10 mouse cellular contexts compared by ENCODE assay signal in genomic region chr6:52233546-52234427, GRCm38 (mm10). TPM values are rescaled to one million over a fixed set of nuclear protein-coding genes. Genes with fewer than 3 reads are reported as not detected.
DNase-seq lines count a peak whose midpoint lies in the region; ATAC-seq and TF ChIP-seq lines count a peak whose summit lies in the region.
"Had no signal": no experiment of that assay in that cellular context is flagged by ENCODE, and none has a peak within 500 bp of the region (broad histone marks: within the 10 kb centered on the region; RNA-seq: fewer than 3 reads in every experiment).

No protein-coding gene starts in this region.

- no peaks in the 10 kb centered on the region for H3K36me3 ChIP-seq in midbrain, postnatal 0 days (ENCODE audit: insufficient read depth, low read length)
- no peaks in the 10 kb centered on the region for H3K36me3 ChIP-seq in midbrain, embryonic 10.5 days
- no peaks in the 10 kb centered on the region for H3K36me3 ChIP-seq in stomach, embryonic 16.5 days (ENCODE audit: control insufficient read depth, insufficient read depth, low read length)
- H3K36me3 ChIP-seq: liver, embryonic 15.5 days had no signal

- TF ChIP-seq CTCF in midbrain, postnatal 0 days (IDR thresholded peaks at IDR 0.05) = no peak

- no peak for DNase-seq in midbrain, postnatal 0 days (ENCODE audit: low spot score)
- DNase-seq in midbrain, embryonic 10.5 days (ENCODE audit: low spot score) = no peak
- peak; percentile 80 for DNase-seq in gastrocnemius, adult 18-20 months (ENCODE audit: low spot score)
- DNase-seq in kidney, postnatal 14 days = peak; percentile 94
- DNase-seq in adrenal gland, postnatal 36 days = no peak
- no peak for DNase-seq in frontal cortex, postnatal 10 days (ENCODE audit: low spot score in 2 of 2)
- no peak for DNase-seq in cerebellum, postnatal 10 days
- DNase-seq: forebrain, postnatal 0 days had no signal

- no peak overlapping the region for H3K4me2 ChIP-seq in midbrain, postnatal 0 days (ENCODE audit: low read depth, low read length, poor library complexity, severe bottlenecking)
- 0 out of 2 replicates have a peak overlapping the region, but pooled peaks have one; percentile 4 for H3K4me2 ChIP-seq in stomach, embryonic 16.5 days (ENCODE audit: low read depth, low read length)
- H3K4me2 ChIP-seq: liver, embryonic 15.5 days had no signal

- H3K9me3 ChIP-seq in midbrain, postnatal 0 days (ENCODE audit: low read length) = no peaks in the 10 kb centered on the region
- no peaks in the 10 kb centered on the region for H3K9me3 ChIP-seq in midbrain, embryonic 10.5 days (replicated peaks)
- H3K9me3 ChIP-seq in stomach, embryonic 16.5 days (replicated peaks; ENCODE audit: control insufficient read depth, low read length) = no peaks in the 10 kb centered on the region
- H3K9me3 ChIP-seq: liver, embryonic 15.5 days had no signal

- no peaks in the 10 kb centered on the region for H3K4me1 ChIP-seq in midbrain, postnatal 0 days (ENCODE audit: insufficient read depth, low read length)
- peaks cover 7% of the 10 kb centered on the region; the same call in 1 of the 2 replicates for H3K4me1 ChIP-seq in midbrain, embryonic 10.5 days
- peaks cover 4% of the 10 kb centered on the region; the same call in 1 of the 2 replicates for H3K4me1 ChIP-seq in stomach, embryonic 16.5 days (ENCODE audit: control insufficient read depth, insufficient read depth, low read length)
- H3K4me1 ChIP-seq: liver, embryonic 15.5 days had no signal

- peaks cover 94% of the 10 kb centered on the region for H3K27me3 ChIP-seq in midbrain, postnatal 0 days (ENCODE audit: insufficient read depth, low read length)
- peaks cover 100% of the 10 kb centered on the region for H3K27me3 ChIP-seq in midbrain, embryonic 10.5 days (ENCODE audit: low read depth, poor library complexity, severe bottlenecking)
- peaks cover 88% of the 10 kb centered on the region for H3K27me3 ChIP-seq in stomach, embryonic 16.5 days (ENCODE audit: control insufficient read depth, insufficient read depth, low read length)

- 0 out of 2 replicates have a peak, but pooled peaks have one; percentile 23 for ATAC-seq in midbrain, postnatal 0 days (ENCODE audit: low FRiP score)
- peak; percentile 48 for ATAC-seq in stomach, embryonic 16.5 days (ENCODE audit: insufficient read depth, low FRiP score)
- ATAC-seq: forebrain, postnatal 0 days had no signal

- no peak overlapping the region for H3K9ac ChIP-seq in midbrain, postnatal 0 days (replicated peaks; ENCODE audit: low read length, poor library complexity, severe bottlenecking)
- no peak overlapping the region for H3K9ac ChIP-seq in stomach, embryonic 16.5 days (ENCODE audit: low read length)
- H3K9ac ChIP-seq: forebrain, postnatal 0 days; liver, embryonic 15.5 days had no signal

- H3K4me3 ChIP-seq in midbrain, postnatal 0 days (ENCODE audit: low read depth, low read length) = no peak overlapping the region
- no peak overlapping the region for H3K4me3 ChIP-seq in midbrain, embryonic 10.5 days
- H3K4me3 ChIP-seq in stomach, embryonic 16.5 days (replicated peaks; ENCODE audit: low read length) = peak overlapping the region; percentile 20
- H3K4me3 ChIP-seq: liver, embryonic 15.5 days had no signal

- H3K27ac ChIP-seq in midbrain, postnatal 0 days (ENCODE audit: low read depth, low read length) = no peak overlapping the region
- no peak overlapping the region for H3K27ac ChIP-seq in midbrain, embryonic 10.5 days (replicated peaks)
- H3K27ac ChIP-seq in stomach, embryonic 16.5 days (ENCODE audit: low read length) = no peak overlapping the region
- H3K27ac ChIP-seq: liver, embryonic 15.5 days had no signal

- 2% methylated on average over 64 of the region's 70 CpGs for WGBS in midbrain, postnatal 0 days
- 1% methylated on average over 70 of the region's 70 CpGs for WGBS in midbrain, embryonic 10.5 days
- WGBS in stomach, embryonic 16.5 days = 1% methylated on average over 66 of the region's 70 CpGs

RNA-seq across cellular contexts. Expression of gene Hoxa9, which starts 2.9 kb away (rescaled TPM):
- total RNA-seq in midbrain, postnatal 0 days (2014; rRNA removed) = not detected in 2 replicates
- not detected in 2 replicates for polyA plus RNA-seq in midbrain, postnatal 0 days (2015; fragmentation: Nextera tagmentation; extraction: Ambion mirVana)
- polyA plus RNA-seq in midbrain, embryonic 10.5 days (2016; fragmentation: Nextera tagmentation; extraction: Ambion mirVana) = not detected in 2 replicates
- 1 to 10 TPM; 7.2 to 7.4 TPM for total RNA-seq in gastrocnemius, adult 18-20 months (2021)
- polyA plus RNA-seq in stomach, embryonic 16.5 days (2015; fragmentation: Nextera tagmentation; extraction: Ambion mirVana) = 0.50 and 1.2 TPM in 2 replicates
- total RNA-seq in adrenal gland, postnatal 36 days (2021) = 1 to 10 TPM in 1 of 2 experiments, under 1 TPM in 1; 0.56 to 1.3 TPM
- total RNA-seq: forebrain, postnatal 0 days had no signal
- polyA plus RNA-seq: forebrain, postnatal 0 days had no signal

RNA-seq across cellular contexts. Expression of gene Hoxa10, which starts 6.9 kb away (rescaled TPM):
- not detected in 2 replicates for total RNA-seq in midbrain, postnatal 0 days (2014; rRNA removed)
- polyA plus RNA-seq in midbrain, postnatal 0 days (2015; fragmentation: Nextera tagmentation; extraction: Ambion mirVana) = not detected in 2 replicates
- 0.06 TPM in 1 of 2 replicates, not detected in the other for polyA plus RNA-seq in midbrain, embryonic 10.5 days (2016; fragmentation: Nextera tagmentation; extraction: Ambion mirVana)
- total RNA-seq in gastrocnemius, adult 18-20 months (2021) = 10 to 100 TPM; 13.7 to 15.0 TPM
- polyA plus RNA-seq in stomach, embryonic 16.5 days (2015; fragmentation: Nextera tagmentation; extraction: Ambion mirVana) = 0.18 and 2.8 TPM in 2 replicates
- under 1 TPM; 0.20 to 0.30 TPM for total RNA-seq in adrenal gland, postnatal 36 days (2021)
- total RNA-seq: forebrain, postnatal 0 days had no signal
- polyA plus RNA-seq: forebrain, postnatal 0 days had no signal

RNA-seq across cellular contexts. Expression of gene Hoxa11, which starts 11.8 kb away (rescaled TPM):
- not detected in 2 replicates for total RNA-seq in midbrain, postnatal 0 days (2014; rRNA removed)
- not detected in 2 replicates for polyA plus RNA-seq in midbrain, postnatal 0 days (2015; fragmentation: Nextera tagmentation; extraction: Ambion mirVana)
- polyA plus RNA-seq in midbrain, embryonic 10.5 days (2016; fragmentation: Nextera tagmentation; extraction: Ambion mirVana) = not detected in 2 replicates
- 1 to 10 TPM; 2.1 to 2.9 TPM for total RNA-seq in gastrocnemius, adult 18-20 months (2021)
- 0.45 TPM in 1 of 2 replicates, not detected in the other for polyA plus RNA-seq in stomach, embryonic 16.5 days (2015; fragmentation: Nextera tagmentation; extraction: Ambion mirVana)
- total RNA-seq in adrenal gland, postnatal 36 days (2021) = not detected
- total RNA-seq: forebrain, postnatal 0 days had no signal
- polyA plus RNA-seq: forebrain, postnatal 0 days; liver, embryonic 15.5 days had no signal

RNA-seq across cellular contexts. Expression of gene Hoxa7, which starts 12.1 kb away (rescaled TPM):
- not detected in 2 replicates for total RNA-seq in midbrain, postnatal 0 days (2014; rRNA removed)
- not detected in 2 replicates for polyA plus RNA-seq in midbrain, postnatal 0 days (2015; fragmentation: Nextera tagmentation; extraction: Ambion mirVana)
- polyA plus RNA-seq in midbrain, embryonic 10.5 days (2016; fragmentation: Nextera tagmentation; extraction: Ambion mirVana) = not detected in 2 replicates
- 1 to 10 TPM; 4.7 to 5.0 TPM for total RNA-seq in gastrocnemius, adult 18-20 months (2021)
- 10.8 and 12.3 TPM in 2 replicates for polyA plus RNA-seq in stomach, embryonic 16.5 days (2015; fragmentation: Nextera tagmentation; extraction: Ambion mirVana)
- total RNA-seq in adrenal gland, postnatal 36 days (2021) = 10 to 100 TPM; 19.1 to 20.1 TPM
- total RNA-seq: forebrain, postnatal 0 days had no signal
- polyA plus RNA-seq: forebrain, postnatal 0 days had no signal

RNA-seq across cellular contexts. Expression of gene Gm28308, which starts 20.6 kb away (rescaled TPM):
- not detected in 2 replicates for total RNA-seq in midbrain, postnatal 0 days (2014; rRNA removed)
- not detected in 2 replicates for polyA plus RNA-seq in midbrain, postnatal 0 days (2015; fragmentation: Nextera tagmentation; extraction: Ambion mirVana)
- polyA plus RNA-seq in midbrain, embryonic 10.5 days (2016; fragmentation: Nextera tagmentation; extraction: Ambion mirVana) = not detected in 2 replicates
- under 1 TPM in 1 of 2 experiments, not detected in 1; 0.39 TPM for total RNA-seq in gastrocnemius, adult 18-20 months (2021)
- not detected in 2 replicates for polyA plus RNA-seq in stomach, embryonic 16.5 days (2015; fragmentation: Nextera tagmentation; extraction: Ambion mirVana)
- 1 to 10 TPM; 1.5 to 2.8 TPM for total RNA-seq in adrenal gland, postnatal 36 days (2021)
- total RNA-seq: forebrain, postnatal 0 days had no signal
- polyA plus RNA-seq: forebrain, postnatal 0 days; liver, embryonic 15.5 days had no signal

Comparison
In these comparisons a context has a peak if more than half of its experiments do, and no peak if none do; other contexts are left out.
1. DNase-seq: peak in gastrocnemius, adult 18-20 months (single experiment) and kidney, postnatal 14 days (single experiment); none in midbrain, postnatal 0 days (single experiment), midbrain, embryonic 10.5 days (single experiment), adrenal gland, postnatal 36 days (0 of 2), frontal cortex, postnatal 10 days (0 of 2) and cerebellum, postnatal 10 days (0 of 2).
2. RNA of gene Hoxa10, which starts 6.9 kb away (total RNA-seq): 13.7 to 15.0 TPM in gastrocnemius, adult 18-20 months; 0.20 to 0.30 TPM in adrenal gland, postnatal 36 days and not detected in midbrain, postnatal 0 days; every median in the first group is over 10 times any median in the second.